Mouse (Mus musculus) spleen, postnatal 10 days (tissue): ENCODE data around the gene Efcab5.
"Not testable (repeated sequence)": the region's sequence is repeated elsewhere in the genome, so short reads cannot be mapped to it uniquely, and the experiment has no call there.

ENCODE experiments used
- DNase-seq, 2 experiments: peaks; one replicate each; pipeline ENCODE4 v3.0.0; 2021 to 2022; ENCODE audit warnings: low spot score in 2 of 2

Efcab5 gene

GRCm38 (mm10) chr11:77096581-77096980 is 92.2 kb downstream of the Efcab5 start:
- DNase-seq: no peak

- no peak for DNase-seq
Measured at GRCm38 (mm10) chr11:77095206-77095605, 93.6 kb downstream of the Efcab5 start.

GRCm38 (mm10) chr11:77094136-77094535 is 94.6 kb downstream of the Efcab5 start:
- DNase-seq: no peak

- peak; percentile 20 to 62 for DNase-seq
Measured at GRCm38 (mm10) chr11:77093208-77093607, 95.6 kb downstream of the Efcab5 start.

GRCm38 (mm10) chr11:77089162-77089561 is 99.6 kb downstream of the Efcab5 start:
- no peak for DNase-seq

- no peak for DNase-seq
Measured at GRCm38 (mm10) chr11:77087004-77087403, 101.8 kb downstream of the Efcab5 start.

GRCm38 (mm10) chr11:77084001-77084682 is 104.6 kb downstream of the Efcab5 start:
- DNase-seq: no peak

GRCm38 (mm10) chr11:77079361-77079760 is 109.4 kb downstream of the Efcab5 start:
- no peak for DNase-seq

GRCm38 (mm10) chr11:77078273-77079134 is 110.3 kb downstream of the Efcab5 start, which contains the start of gene Nsrp1:
Gene Nsrp1, minus strand, starts transcription at chr11:77078435.
- DNase-seq: peak; percentile 82 to 93

GRCm38 (mm10) chr11:77077792-77078191 is 111.0 kb downstream of the Efcab5 start:
- peak; percentile 40 to 49 for DNase-seq

- not testable (repeated sequence) for DNase-seq
Measured at GRCm38 (mm10) chr11:77077331-77077730, 111.4 kb downstream of the Efcab5 start.

GRCm38 (mm10) chr11:77070721-77071120 is 118.0 kb downstream of the Efcab5 start:
- peak in 1 of 2 experiments; percentile 47 for DNase-seq

- DNase-seq: no peak
Measured at GRCm38 (mm10) chr11:77068825-77069224, 119.9 kb downstream of the Efcab5 start.

GRCm38 (mm10) chr11:77063406-77063805 is 125.4 kb downstream of the Efcab5 start:
- no peak for DNase-seq

GRCm38 (mm10) chr11:77061951-77062350 is 126.8 kb downstream of the Efcab5 start:
- DNase-seq: no peak

- no peak for DNase-seq
Measured at GRCm38 (mm10) chr11:77042816-77043215, 146.0 kb downstream of the Efcab5 start.

- no peak for DNase-seq
Measured at GRCm38 (mm10) chr11:77041891-77042290, 146.9 kb downstream of the Efcab5 start.
